Mouse (Mus musculus): Measurements from ENCODE around the gene Zfp933.

- TF ChIP-seq CTCF (IDR thresholded peaks at IDR 0.05; ENCODE audit: low read depth) (no peak), EP300 (optimal IDR thresholded peaks at IDR 0.05) (no peak)
Observed at GRCm38 (mm10) chr4:147890341-147890740, 42.2 kb upstream of the Zfp933 start.

Data from stomach, postnatal 0 days (tissue).